Mouse (Mus musculus) right cerebral cortex, postnatal 14 days (tissue): ENCODE results near the gene Golph3l.

ENCODE experiments used
- DNase-seq: peaks from one replicate; pipeline ENCODE4 v3.0.0; 2022

The Golph3l gene

DNA sequence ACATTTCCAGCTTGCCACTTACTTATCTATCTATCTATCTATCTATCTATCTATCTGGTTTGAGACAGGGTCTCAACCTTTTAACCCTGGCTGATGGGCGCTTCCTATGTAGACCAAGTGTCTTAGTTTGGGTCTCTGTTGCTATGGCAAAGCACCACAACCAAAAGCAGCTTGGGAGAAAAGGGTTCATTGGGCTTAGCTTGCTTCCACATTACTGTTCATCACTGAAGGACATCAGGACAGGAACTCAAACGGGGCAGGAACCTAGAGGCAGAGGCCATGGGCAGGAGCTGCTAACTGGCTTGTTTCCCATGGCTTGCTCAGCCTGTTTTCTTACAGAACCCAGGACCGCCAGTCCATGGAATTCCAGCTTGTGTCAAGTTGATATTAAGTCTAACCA is 68.4 kb downstream of the Golph3l start:
- no peak for DNase-seq

DNA sequence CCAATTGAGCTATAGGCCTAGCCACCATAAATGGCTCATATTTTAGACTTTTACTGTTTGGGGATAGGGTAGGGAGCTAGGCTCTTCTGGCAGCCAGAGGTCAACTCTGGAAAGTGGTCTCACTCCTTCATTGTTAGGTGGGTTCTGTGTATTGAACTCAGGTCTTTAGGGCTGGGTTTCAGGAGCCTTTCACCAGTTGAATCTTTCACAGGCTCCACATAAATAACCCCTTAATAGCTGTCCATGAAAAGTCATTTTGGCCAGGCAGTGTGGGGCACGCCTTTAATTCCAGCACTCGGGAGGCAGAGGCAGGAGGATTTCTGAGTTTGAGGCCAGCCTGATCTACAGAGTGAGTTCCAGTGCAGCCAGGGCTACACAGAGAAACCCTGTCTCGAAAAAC is 69.0 kb downstream of the Golph3l start:
- no peak for DNase-seq

GRCm38 (mm10) chr3:95658236-95658867 is 69.6 kb downstream of the Golph3l start, which contains the start of gene Mcl1:
Gene Mcl1 (plus strand): TSS chr3:95658788.
- peak; percentile 95 for DNase-seq

DNA sequence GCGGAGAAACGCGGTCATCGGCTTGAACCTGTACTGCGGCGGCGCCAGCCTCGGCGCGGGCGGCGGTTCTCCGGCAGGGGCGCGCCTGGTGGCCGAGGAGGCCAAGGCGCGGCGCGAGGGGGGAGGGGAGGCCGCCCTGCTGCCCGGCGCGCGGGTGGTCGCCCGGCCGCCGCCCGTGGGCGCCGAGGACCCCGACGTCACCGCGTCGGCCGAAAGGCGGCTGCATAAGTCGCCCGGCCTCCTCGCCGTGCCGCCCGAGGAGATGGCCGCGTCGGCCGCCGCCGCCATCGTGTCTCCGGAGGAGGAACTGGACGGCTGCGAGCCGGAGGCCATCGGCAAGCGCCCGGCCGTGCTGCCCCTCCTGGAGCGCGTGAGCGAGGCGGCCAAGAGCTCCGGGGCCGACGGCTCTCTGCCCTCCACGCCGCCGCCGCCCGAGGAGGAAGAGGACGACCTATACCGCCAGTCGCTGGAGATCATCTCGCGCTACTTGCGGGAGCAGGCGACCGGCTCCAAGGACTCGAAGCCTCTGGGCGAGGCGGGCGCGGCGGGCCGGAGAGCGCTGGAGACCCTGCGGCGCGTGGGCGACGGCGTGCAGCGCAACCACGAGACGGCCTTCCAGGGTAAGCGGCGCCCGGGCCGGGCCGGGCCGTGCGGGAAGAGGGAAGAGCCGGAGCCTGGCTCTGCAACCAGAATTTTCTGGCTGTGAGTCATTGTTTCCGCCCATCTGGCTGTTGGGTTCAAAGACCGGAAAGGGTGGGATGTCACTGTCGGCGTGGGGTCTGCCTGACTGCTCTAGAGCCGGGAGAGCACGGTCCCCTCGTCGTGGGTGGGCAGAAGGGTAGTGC is 70.4 kb downstream of the Golph3l start:
- peak; percentile 63 for DNase-seq

- no peak for DNase-seq
Measured at GRCm38 (mm10) chr3:95659948-95660347, 71.2 kb downstream of the Golph3l start.

DNA sequence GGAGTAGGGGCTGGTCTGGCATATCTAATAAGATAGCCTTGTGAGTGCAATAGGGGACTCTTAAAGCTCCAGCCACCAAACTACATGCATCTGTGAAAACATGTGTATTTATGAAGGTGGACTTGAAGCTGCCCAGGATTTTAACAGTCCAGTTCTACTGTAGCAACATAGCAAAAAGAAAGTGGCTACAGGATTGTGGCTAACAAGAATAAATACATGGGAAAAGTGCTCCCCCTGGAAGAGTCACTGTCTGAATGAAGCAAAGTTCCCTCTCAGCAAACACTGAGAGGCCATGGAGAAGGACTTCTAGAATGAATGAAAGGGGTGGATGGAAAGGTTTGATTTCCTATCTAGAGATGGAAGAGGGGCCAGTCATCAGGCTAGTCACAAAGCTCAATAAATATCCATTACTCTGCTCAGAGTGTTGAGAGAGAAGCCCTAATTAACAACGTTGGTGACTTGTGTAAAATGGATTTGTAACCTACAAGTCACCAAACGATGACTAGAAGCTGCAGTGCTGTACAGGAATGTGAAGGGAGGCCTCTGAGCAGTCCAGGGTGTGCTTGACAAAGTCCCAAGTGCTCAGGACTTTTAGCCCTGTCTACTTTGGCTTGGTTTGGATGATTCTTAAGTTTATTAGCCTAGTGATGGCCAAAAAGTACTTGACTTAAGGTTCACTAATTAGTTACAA is 72.2 kb downstream of the Golph3l start:
- no peak for DNase-seq

DNA sequence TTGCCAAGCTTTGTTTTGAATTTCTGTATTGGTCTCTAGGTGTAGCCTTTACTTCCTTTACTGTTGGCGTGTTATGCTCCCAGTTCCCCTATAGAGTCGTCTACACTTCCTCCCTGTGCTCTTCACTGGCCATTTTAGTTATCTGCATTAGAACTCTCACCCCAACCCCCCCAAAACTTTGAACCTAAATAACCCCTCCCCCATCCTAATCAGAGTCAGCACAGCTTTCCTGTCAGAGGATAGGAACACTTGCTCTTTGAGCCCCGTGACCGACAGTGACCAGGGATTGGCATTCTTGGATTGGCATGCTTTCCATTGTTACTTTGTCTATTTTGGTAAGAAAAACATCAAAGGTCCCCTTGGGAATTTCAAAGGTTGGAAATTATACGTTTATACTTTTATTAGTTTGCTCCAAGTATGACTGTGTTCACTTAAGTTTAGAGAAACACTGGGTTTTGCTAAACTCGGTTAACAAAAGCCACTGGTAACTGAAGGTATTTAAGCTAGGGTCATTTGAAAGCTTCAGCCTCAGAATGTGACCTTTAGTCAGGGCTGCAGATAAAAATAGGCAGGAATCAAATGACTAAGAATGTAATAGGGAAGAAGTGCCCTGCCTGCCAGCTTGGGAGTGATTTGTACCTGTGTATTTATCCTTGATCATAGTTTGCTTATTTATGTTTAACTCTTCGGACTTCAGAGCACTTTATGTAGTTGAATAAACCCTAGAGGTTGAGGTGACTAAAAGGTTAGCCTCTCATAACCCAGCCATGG is 73.4 kb downstream of the Golph3l start:
- DNase-seq = no peak

DNA sequence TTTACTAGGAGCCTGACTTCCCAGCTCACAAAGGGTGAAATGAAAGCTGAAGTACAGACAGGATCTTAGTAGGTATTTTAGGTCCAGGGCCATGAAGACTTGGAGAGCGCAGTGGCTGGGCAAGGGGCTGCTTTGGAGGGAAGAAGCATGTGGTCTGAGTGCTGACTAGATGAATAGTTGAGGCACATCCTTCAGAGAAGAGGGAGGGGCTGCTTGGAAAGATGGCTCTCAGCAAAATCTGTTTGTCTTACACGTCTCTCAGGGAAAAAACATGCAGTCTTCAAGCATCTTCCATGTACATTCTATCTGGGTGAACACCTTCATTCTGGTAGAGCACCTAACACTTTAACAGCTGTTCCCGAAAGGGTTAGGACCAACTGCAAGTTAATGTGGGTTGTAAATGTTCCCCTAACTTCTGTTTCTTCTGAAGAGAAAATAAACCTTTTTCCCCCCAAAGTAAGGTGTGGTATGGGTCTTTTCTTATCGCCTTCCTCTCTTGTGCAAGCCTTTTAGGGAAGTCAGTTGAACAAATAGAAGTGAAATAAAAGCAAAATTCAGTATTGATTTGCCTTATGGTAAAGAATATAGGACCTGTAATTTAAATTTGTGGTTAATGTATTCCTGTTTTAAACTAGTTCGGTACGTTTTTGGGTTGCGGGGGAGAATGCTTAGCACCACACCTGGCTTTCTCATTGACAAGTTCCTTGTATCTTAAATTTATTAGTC is 74.2 kb downstream of the Golph3l start:
- DNase-seq = no peak

DNA sequence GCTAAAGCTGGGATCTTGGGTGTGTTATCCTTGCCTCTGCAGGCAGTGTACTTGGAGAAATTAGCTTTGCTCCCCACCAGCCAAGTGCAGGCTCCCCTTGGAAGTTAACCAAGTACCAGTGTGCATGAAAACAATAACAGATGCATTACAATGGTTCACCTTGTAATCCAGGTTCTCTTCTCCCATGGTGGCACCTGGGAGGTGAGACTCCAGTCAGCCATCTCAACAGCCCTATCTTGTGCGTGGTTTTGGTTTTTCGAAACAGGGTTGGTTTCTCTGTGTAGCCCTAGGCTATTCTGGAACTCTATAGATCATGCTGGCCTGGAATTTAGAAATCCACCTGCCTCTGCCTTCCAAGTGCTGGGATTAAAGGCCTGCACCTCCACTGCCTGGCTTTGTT is 74.8 kb downstream of the Golph3l start:
- no peak for DNase-seq

- no peak for DNase-seq
Measured at GRCm38 (mm10) chr3:95663969-95664608, 75.4 kb downstream of the Golph3l start.

- no peak for DNase-seq
Measured at GRCm38 (mm10) chr3:95664940-95665352, 76.2 kb downstream of the Golph3l start.

DNA sequence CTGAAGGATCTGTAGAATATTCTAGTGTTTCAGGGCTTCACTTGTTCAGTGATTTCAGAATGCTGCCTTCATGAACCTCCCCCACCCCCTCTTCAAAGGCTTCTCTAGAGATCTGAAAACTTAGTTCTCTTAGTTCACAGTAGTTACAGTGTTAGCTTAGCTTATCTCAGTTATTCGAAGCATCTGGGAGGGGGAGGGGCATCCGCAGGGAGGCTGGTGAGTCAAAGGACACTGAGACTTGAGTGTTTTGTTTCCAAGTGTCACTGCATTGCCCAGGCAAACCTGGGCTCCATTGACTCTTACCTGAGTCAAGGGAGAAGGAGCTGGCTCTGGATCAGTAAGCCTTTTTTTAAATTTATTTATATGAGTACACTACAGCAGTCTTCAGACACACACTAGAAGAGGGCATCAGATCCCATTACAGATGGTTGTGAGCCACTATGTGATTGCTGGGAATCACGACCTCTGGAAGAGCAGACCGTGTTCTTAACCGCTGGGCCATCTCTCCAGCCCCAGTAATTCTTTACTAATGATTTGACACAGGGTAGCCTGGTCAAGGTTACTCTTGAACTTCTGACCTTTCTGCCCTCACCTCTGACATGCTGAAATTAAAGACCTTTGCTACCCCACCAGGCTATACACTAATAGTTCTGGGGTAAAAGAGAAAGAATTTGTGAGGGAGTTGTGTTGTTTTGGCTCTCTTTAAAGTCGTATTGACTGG is 77.5 kb downstream of the Golph3l start:
- DNase-seq = no peak

DNA sequence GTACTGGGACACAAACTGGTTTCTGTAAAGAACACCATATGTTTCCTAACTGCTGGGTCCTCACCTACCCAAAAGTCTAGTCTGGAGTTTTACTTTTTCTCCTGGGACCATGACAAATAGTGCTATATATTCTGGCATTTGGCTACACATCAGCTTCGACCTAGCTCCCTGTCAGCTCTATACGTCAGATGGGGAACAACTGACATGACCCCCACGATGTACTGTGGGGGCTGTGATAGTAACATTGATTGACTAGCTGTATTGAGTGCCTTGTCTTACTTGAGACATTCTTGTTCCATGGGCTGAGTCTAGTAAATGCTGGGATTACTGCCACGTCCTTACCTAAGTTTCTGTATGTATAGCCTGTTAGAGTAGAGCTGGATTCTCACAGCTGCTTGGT is 78.8 kb downstream of the Golph3l start:
- DNase-seq = no peak

DNA sequence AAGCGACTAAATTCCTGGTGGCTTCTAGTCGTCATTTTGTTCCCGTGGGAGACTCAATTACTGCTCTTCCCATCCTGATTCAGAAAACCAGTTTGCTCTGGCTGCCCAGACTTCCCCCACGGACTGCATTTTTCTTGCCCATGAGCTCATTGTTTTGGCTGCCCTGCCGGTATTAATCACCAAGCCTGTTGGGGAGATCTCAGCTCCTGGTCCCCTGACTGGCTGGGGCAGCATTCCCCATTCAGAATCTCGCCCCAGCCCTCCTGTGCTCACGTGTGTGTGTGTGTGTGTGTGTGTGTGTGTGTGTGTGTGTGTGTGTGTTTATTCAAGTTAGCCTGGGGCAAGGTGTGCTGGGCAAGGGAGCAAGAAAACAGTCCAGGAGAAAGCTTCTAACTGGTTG is 79.3 kb downstream of the Golph3l start:
- no peak for DNase-seq
